In the genomic region with DNA sequence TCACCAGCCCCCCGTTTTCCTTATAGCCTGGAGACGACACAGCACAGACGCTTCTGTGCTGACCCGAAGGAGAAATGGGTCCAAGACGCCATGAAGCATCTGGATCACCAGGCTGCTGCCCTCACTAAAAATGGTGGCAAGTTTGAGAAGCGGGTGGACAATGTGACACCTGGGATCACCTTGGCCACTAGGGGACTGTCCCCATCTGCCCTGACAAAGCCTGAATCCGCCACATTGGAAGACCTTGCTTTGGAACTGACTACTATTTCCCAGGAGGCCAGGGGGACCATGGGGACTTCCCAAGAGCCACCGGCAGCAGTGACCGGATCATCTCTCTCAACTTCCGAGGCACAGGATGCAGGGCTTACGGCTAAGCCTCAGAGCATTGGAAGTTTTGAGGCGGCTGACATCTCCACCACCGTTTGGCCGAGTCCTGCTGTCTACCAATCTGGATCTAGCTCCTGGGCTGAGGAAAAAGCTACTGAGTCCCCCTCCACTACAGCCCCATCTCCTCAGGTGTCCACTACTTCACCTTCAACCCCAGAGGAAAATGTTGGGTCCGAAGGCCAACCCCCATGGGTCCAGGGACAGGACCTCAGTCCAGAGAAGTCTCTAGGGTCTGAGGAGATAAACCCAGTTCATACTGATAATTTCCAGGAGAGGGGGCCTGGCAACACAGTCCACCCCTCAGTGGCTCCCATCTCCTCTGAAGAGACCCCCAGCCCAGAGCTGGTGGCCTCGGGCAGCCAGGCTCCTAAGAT, we compare ENCODE assay signal across 24 mouse cellular contexts. TPM values are rescaled to one million over a fixed set of nuclear protein-coding genes. Genes with fewer than 3 reads are reported as not detected.
A peak's percentile ranks its signal among the peaks of the same experiment; 100 is the strongest.
DNase-seq lines count a peak whose midpoint lies in the region; ATAC-seq and TF ChIP-seq lines count a peak whose summit lies in the region.
"Had no signal": no experiment of that assay in that cellular context is flagged by ENCODE, and none has a peak within 500 bp of the region (broad histone marks: within the 10 kb centered on the region; RNA-seq: fewer than 3 reads in every experiment).

No protein-coding gene starts in this region.

- peak overlapping the region; percentile 82; the same call in 1 of the 2 replicates for H3K27ac ChIP-seq in kidney, embryonic 15.5 days
- H3K27ac ChIP-seq in kidney, embryonic 14.5 days (ENCODE audit: low read depth, low read length): no peak overlapping the region
- H3K27ac ChIP-seq in ES-Bruce4 (ENCODE audit: insufficient read depth, low read length) (no peak overlapping the region), macrophage (0 out of 2 replicates have a peak overlapping the region, but pooled peaks have one; percentile 68)
- H3K27ac ChIP-seq: hindbrain, postnatal 0 days had no signal

- WGBS in kidney, embryonic 15.5 days: 89% methylated on average over 16 of the region's 16 CpGs
- 93% methylated on average over 16 of the region's 16 CpGs for WGBS in kidney, embryonic 14.5 days
- WGBS in macrophage (ENCODE audit: missing documents): 79% methylated on average over 16 of the region's 16 CpGs

- H3K9me3 ChIP-seq in kidney, embryonic 15.5 days (replicated peaks): no peaks in the 10 kb centered on the region
- no peaks in the 10 kb centered on the region for H3K9me3 ChIP-seq in kidney, embryonic 14.5 days (ENCODE audit: control insufficient read depth, low read length)
- H3K9me3 ChIP-seq in ES-Bruce4 (replicated peaks; ENCODE audit: control insufficient read depth, insufficient read depth, low read length, poor library complexity, severe bottlenecking): no peaks in the 10 kb centered on the region
- H3K9me3 ChIP-seq: embryonic facial prominence, embryonic 10.5 days; forebrain, embryonic 10.5 days; heart, embryonic 12.5 days; hindbrain, embryonic 13.5 days had no signal

- DNase-seq in heart, adult 11 months: peak; percentile 85
- no peak for DNase-seq in heart, postnatal 10 days
- DNase-seq in cerebellum, postnatal 36 days: no peak
- DNase-seq: adrenal gland, adult 2 months; adrenal gland, postnatal 25 days; cerebellum, adult 18-20 months; cerebellum, adult 9-11 months; gastrocnemius, postnatal 36 days; heart, adult 2 months had no signal

- H3K27me3 ChIP-seq in kidney, embryonic 15.5 days: peaks cover 4% of the 10 kb centered on the region
- H3K27me3 ChIP-seq in kidney, embryonic 14.5 days (ENCODE audit: control insufficient read depth, insufficient read depth, low read length): no peaks in the 10 kb centered on the region
- H3K27me3 ChIP-seq in ES-Bruce4 (ENCODE audit: control insufficient read depth, insufficient read depth, low read length, poor library complexity, severe bottlenecking): no peaks in the 10 kb centered on the region
- H3K27me3 ChIP-seq: hindbrain, embryonic 13.5 days had no signal

- H3K9ac ChIP-seq in kidney, embryonic 15.5 days: no peak overlapping the region
- H3K9ac ChIP-seq in kidney, embryonic 14.5 days (ENCODE audit: low read depth, low read length): no peak overlapping the region
- 0 out of 2 replicates have a peak overlapping the region, but pooled peaks have one; percentile 1 for H3K9ac ChIP-seq in ES-Bruce4 (ENCODE audit: low read depth, poor library complexity, severe bottlenecking)
- H3K9ac ChIP-seq: heart, embryonic 12.5 days; hindbrain, embryonic 13.5 days had no signal

- no peak for TF ChIP-seq CTCF in ES-Bruce4 (IDR thresholded peaks at IDR 0.05; ENCODE audit: low read depth, low read length)

- no peaks in the 10 kb centered on the region for H3K36me3 ChIP-seq in kidney, embryonic 15.5 days
- no peaks in the 10 kb centered on the region for H3K36me3 ChIP-seq in kidney, embryonic 14.5 days (ENCODE audit: control insufficient read depth, insufficient read depth, low read length)
- no peaks in the 10 kb centered on the region for H3K36me3 ChIP-seq in ES-Bruce4 (ENCODE audit: control insufficient read depth, insufficient read depth, low read length, poor library complexity, severe bottlenecking)
- H3K36me3 ChIP-seq in macrophage (ENCODE audit: inconsistent target): no peaks in the 10 kb centered on the region
- H3K36me3 ChIP-seq: embryonic facial prominence, embryonic 10.5 days; heart, embryonic 12.5 days had no signal

- no peak for ATAC-seq in kidney, embryonic 15.5 days (replicated peaks; ENCODE audit: low FRiP score)
- no peak for ATAC-seq in kidney, embryonic 14.5 days (ENCODE audit: low FRiP score, low TSS enrichment)
- ATAC-seq: hindbrain, postnatal 0 days had no signal

- no peak overlapping the region for H3K4me2 ChIP-seq in kidney, embryonic 15.5 days
- H3K4me2 ChIP-seq in kidney, embryonic 14.5 days (replicated peaks; ENCODE audit: low read depth, low read length): no peak overlapping the region
- H3K4me2 ChIP-seq: heart, embryonic 12.5 days; hindbrain, embryonic 13.5 days had no signal

- intact Hi-C loops in heart, postnatal 10 days (cut with DNase I): no loop called here

- TF ChIP-seq EP300 in ES-Bruce4 (IDR thresholded peaks at IDR 0.05; ENCODE audit: insufficient read depth, low read depth, low read length): no peak

- no peak for TF ChIP-seq POLR2A in ES-Bruce4 (IDR thresholded peaks at IDR 0.05; ENCODE audit: insufficient read depth, low read length)

- H3K4me3 ChIP-seq in kidney, embryonic 15.5 days (replicated peaks): no peak overlapping the region
- H3K4me3 ChIP-seq in kidney, embryonic 14.5 days (ENCODE audit: low read length): no peak overlapping the region
- H3K4me3 ChIP-seq in ES-Bruce4 (ENCODE audit: low read depth, low read length) (no peak overlapping the region), macrophage (ENCODE audit: inconsistent target) (no peak overlapping the region)
- H3K4me3 ChIP-seq: embryonic facial prominence, embryonic 10.5 days; erythroblast, embryonic 14.5 days; forebrain, embryonic 10.5 days; heart, adult 2 months; heart, embryonic 12.5 days; hindbrain, embryonic 13.5 days had no signal

- no peaks in the 10 kb centered on the region for H3K79me2 ChIP-seq in macrophage (ENCODE audit: inconsistent target)

- H3K4me1 ChIP-seq in kidney, embryonic 15.5 days: peaks cover 31% of the 10 kb centered on the region
- peaks cover 15% of the 10 kb centered on the region for H3K4me1 ChIP-seq in kidney, embryonic 14.5 days (ENCODE audit: control insufficient read depth, insufficient read depth, low read length)
- H3K4me1 ChIP-seq in ES-Bruce4 (ENCODE audit: control insufficient read depth, insufficient read depth, low read length): no peaks in the 10 kb centered on the region

RNA-seq across cellular contexts. Expression of a gene that starts 7.9 kb away (rescaled TPM):
- total RNA-seq in heart, postnatal 10 days (2021): 1 to 10 TPM; 3.4 to 3.9 TPM
- 9.6 and 9.8 TPM in 2 replicates for polyA plus RNA-seq in kidney, embryonic 15.5 days (2015; fragmentation: Nextera tagmentation; extraction: Ambion mirVana)
- 4.2 and 7.4 TPM in 2 replicates for polyA plus RNA-seq in kidney, embryonic 14.5 days (2014; fragmentation: Nextera tagmentation; extraction: Ambion mirVana)
- polyA plus RNA-seq in ES-Bruce4 (2011; ENCODE audit: insufficient read depth, insufficient read length, low read depth, missing spikeins): 3.2 and 3.4 TPM in 2 replicates
- total RNA-seq in macrophage (2018; cell fraction: chromatin; rRNA removed): 1 to 10 TPM in 5 of 26 experiments, under 1 TPM in 7, not detected in 14; 0.25 to 2.9 (median 0.72) TPM
- 1 to 10 TPM in 4 of 26 experiments, under 1 TPM in 22; 0.10 to 2.5 (median 0.37) TPM for total RNA-seq in macrophage (2018; cell fraction: cytosol; rRNA removed)
- total RNA-seq in macrophage (2018; cell fraction: nucleus; rRNA removed): 1 to 10 TPM in 13 of 26 experiments, under 1 TPM in 11, not detected in 2; 0.11 to 4.9 (median 1.1) TPM
- polyA plus RNA-seq in macrophage (2018): 0.32 to 0.77 TPM (median 0.51 TPM) in 3 replicates
- polyA plus RNA-seq: CD4-positive, CD25-positive, alpha-beta regulatory T cell, adult 4 months had no signal

RNA-seq across cellular contexts. Expression of a gene that starts 30.5 kb away (rescaled TPM):
- total RNA-seq in heart, postnatal 10 days (2021): not detected
- polyA plus RNA-seq in kidney, embryonic 15.5 days (2015; fragmentation: Nextera tagmentation; extraction: Ambion mirVana): not detected in 2 replicates
- not detected in 2 replicates for polyA plus RNA-seq in kidney, embryonic 14.5 days (2014; fragmentation: Nextera tagmentation; extraction: Ambion mirVana)
- polyA plus RNA-seq in ES-Bruce4 (2011; ENCODE audit: insufficient read depth, insufficient read length, low read depth, missing spikeins) (not detected in 2 replicates), macrophage (2018) (not detected in 3 replicates)
- not detected for total RNA-seq in macrophage (2018; cell fraction: chromatin; rRNA removed)
- total RNA-seq in macrophage (2018; cell fraction: cytosol; rRNA removed): 1 to 10 TPM in 1 of 26 experiments, not detected in 25; 1.2 TPM
- not detected for total RNA-seq in macrophage (2018; cell fraction: nucleus; rRNA removed)
- total RNA-seq: gastrocnemius, postnatal 36 days; heart, adult 2 months; hematopoietic stem cell, adult 5-6 weeks; hindbrain, postnatal 0 days had no signal
- polyA plus RNA-seq: adrenal gland, adult 2 months; CD4-positive, CD25-positive, alpha-beta regulatory T cell, adult 4 months; embryonic facial prominence, embryonic 10.5 days; erythroblast, embryonic 14.5 days; forebrain, embryonic 10.5 days; hindbrain, embryonic 13.5 days had no signal

RNA-seq across cellular contexts. Expression of a gene that starts 34.3 kb away (rescaled TPM):
- total RNA-seq in heart, postnatal 10 days (2021): not detected
- not detected in 2 replicates for polyA plus RNA-seq in kidney, embryonic 15.5 days (2015; fragmentation: Nextera tagmentation; extraction: Ambion mirVana)
- polyA plus RNA-seq in kidney, embryonic 14.5 days (2014; fragmentation: Nextera tagmentation; extraction: Ambion mirVana): not detected in 2 replicates
- not detected in 2 replicates for polyA plus RNA-seq in ES-Bruce4 (2011; ENCODE audit: insufficient read depth, insufficient read length, low read depth, missing spikeins)
- total RNA-seq in macrophage (2018; cell fraction: chromatin; rRNA removed): 1 to 10 TPM in 9 of 26 experiments, under 1 TPM in 8, not detected in 9; 0.33 to 7.8 (median 1.4) TPM
- total RNA-seq in macrophage (2018; cell fraction: cytosol; rRNA removed): 10 to 100 TPM in 6 of 26 experiments, 1 to 10 TPM in 20; 1.5 to 50.8 (median 6.4) TPM
- total RNA-seq in macrophage (2018; cell fraction: nucleus; rRNA removed): 10 to 100 TPM in 6 of 26 experiments, 1 to 10 TPM in 13, under 1 TPM in 7; 0.51 to 21.6 (median 3.7) TPM
- polyA plus RNA-seq in macrophage (2018): 0.78 to 3.7 TPM (median 0.89 TPM) in 3 replicates
- total RNA-seq: adrenal gland, adult 2 months; adrenal gland, postnatal 25 days; gastrocnemius, adult 8-10 months; gastrocnemius, postnatal 36 days; heart, adult 2 months; hematopoietic stem cell, adult 5-6 weeks had no signal
- polyA plus RNA-seq: CD4-positive, CD25-positive, alpha-beta regulatory T cell, adult 4 months; embryonic facial prominence, embryonic 10.5 days; embryonic facial prominence, embryonic 14.5 days; forebrain, embryonic 10.5 days; forebrain, embryonic 14.5 days; heart, embryonic 12.5 days; hindbrain, embryonic 13.5 days had no signal

RNA-seq across cellular contexts. Expression of a gene that starts 58.4 kb away (rescaled TPM):
- 100 to 1,000 TPM; 332 to 338 TPM for total RNA-seq in heart, postnatal 10 days (2021)
- polyA plus RNA-seq in kidney, embryonic 15.5 days (2015; fragmentation: Nextera tagmentation; extraction: Ambion mirVana): 81.0 and 83.6 TPM in 2 replicates
- polyA plus RNA-seq in kidney, embryonic 14.5 days (2014; fragmentation: Nextera tagmentation; extraction: Ambion mirVana): 59.8 and 71.9 TPM in 2 replicates
- polyA plus RNA-seq in ES-Bruce4 (2011; ENCODE audit: insufficient read depth, insufficient read length, low read depth, missing spikeins) (36.0 and 47.5 TPM in 2 replicates), macrophage (2018) (15.7 to 29.9 TPM (median 26.3 TPM) in 3 replicates)
- total RNA-seq in macrophage (2018; cell fraction: chromatin; rRNA removed): 10 to 100 TPM in 25 of 26 experiments, 1 to 10 TPM in 1; 6.0 to 77.7 (median 34.9) TPM
- 10 to 100 TPM in 25 of 26 experiments, 1 to 10 TPM in 1; 9.7 to 23.2 (median 18.5) TPM for total RNA-seq in macrophage (2018; cell fraction: cytosol; rRNA removed)
- total RNA-seq in macrophage (2018; cell fraction: nucleus; rRNA removed): 10 to 100 TPM in 23 of 26 experiments, 1 to 10 TPM in 3; 8.2 to 53.7 (median 21.7) TPM

RNA-seq across cellular contexts. Expression of a gene that starts 58.4 kb away (rescaled TPM):
- 10 to 100 TPM; 74.8 to 87.7 TPM for total RNA-seq in heart, postnatal 10 days (2021)
- 115 and 126 TPM in 2 replicates for polyA plus RNA-seq in kidney, embryonic 15.5 days (2015; fragmentation: Nextera tagmentation; extraction: Ambion mirVana)
- polyA plus RNA-seq in kidney, embryonic 14.5 days (2014; fragmentation: Nextera tagmentation; extraction: Ambion mirVana): 101 and 102 TPM in 2 replicates
- polyA plus RNA-seq in ES-Bruce4 (2011; ENCODE audit: insufficient read depth, insufficient read length, low read depth, missing spikeins): 65.2 and 75.8 TPM in 2 replicates
- total RNA-seq in macrophage (2018; cell fraction: chromatin; rRNA removed): 100 to 1,000 TPM in 8 of 26 experiments, 10 to 100 TPM in 18; 41.3 to 198 (median 65.0) TPM
- 10 to 100 TPM in 24 of 26 experiments, 1 to 10 TPM in 2; 9.1 to 22.2 (median 14.3) TPM for total RNA-seq in macrophage (2018; cell fraction: cytosol; rRNA removed)
- total RNA-seq in macrophage (2018; cell fraction: nucleus; rRNA removed): 100 to 1,000 TPM in 1 of 26 experiments, 10 to 100 TPM in 25; 26.8 to 101 (median 48.2) TPM
- 10.8 to 28.7 TPM (median 20.3 TPM) in 3 replicates for polyA plus RNA-seq in macrophage (2018)

Comparison
In these comparisons a context has a peak if more than half of its experiments do, and no peak if none do; other contexts are left out.
1. H3K27ac ChIP-seq: peak in kidney, embryonic 15.5 days (single experiment) and macrophage (single experiment); none in kidney, embryonic 14.5 days (single experiment) and ES-Bruce4 (single experiment).